Mouse (Mus musculus): ENCODE results near the gene Pxdn. TPM values are rescaled to one million over a fixed set of nuclear protein-coding genes. Genes with fewer than 3 reads are reported as not detected.

The Pxdn gene
- not detected in 2 replicates for polyA plus RNA-seq (2012)

DNA sequence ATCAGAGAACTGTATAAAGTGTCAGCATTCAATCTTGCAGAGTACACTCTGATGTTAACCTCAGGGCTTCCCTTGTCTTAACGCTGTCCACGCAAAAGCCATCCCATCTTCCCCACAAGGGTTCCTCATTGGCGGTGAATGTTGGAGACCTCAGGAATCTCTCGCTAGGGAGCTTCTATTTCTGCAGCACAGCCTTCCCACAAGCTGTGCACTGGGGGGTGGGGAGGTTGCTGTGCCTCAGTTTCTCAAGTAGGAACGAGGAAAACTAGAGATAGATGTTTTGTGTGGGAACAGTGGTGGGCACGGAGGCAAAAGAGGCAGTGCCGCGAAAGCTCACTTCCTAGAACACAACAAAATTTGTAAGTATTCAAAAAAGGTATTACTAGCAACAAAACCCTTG, at the start of gene Pxdn:
TSS of gene Pxdn (plus strand) at position 301 of the 400 bp plus-strand sequence.
- peak within 1 kb of the TSS; percentile 38 for H3K4me3 ChIP-seq (replicated peaks)

DNA sequence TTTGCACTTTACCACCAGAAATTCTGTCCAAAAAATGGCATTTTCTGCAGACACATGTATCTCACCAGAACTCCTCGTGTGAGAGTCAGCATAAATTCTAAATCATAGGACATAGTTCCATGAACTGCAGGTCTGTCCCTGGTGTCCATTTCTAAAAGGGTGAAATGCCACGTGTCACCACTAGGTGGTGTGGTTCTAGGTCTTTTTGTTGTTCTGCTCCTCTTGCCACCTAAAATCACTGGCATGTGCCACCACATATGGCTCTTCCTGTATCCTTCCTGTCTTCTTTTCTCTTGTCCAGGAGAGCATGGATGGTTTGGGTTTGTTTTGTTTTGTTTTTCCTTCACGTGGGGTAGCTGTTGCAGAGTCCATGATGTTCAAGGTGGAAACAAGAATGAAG, 42.7 kb upstream of the Pxdn start:
- Histone ChIP-seq H3K36me3 (ENCODE audit: control insufficient read depth) (no peaks in the 10 kb centered on the region), H3K4me3 (replicated peaks) (no peak overlapping the region), H3K9me3 (ENCODE audit: control insufficient read depth, low read length) (no peaks in the 10 kb centered on the region), H3K4me1 (ENCODE audit: control insufficient read depth) (no peaks in the 10 kb centered on the region), H3K27me3 (ENCODE audit: control insufficient read depth) (no peaks in the 10 kb centered on the region)
- TF ChIP-seq GATA1 (IDR thresholded peaks at IDR 0.05; ENCODE audit: low read length), result no peak
- TF ChIP-seq TAL1 (IDR thresholded peaks at IDR 0.05; ENCODE audit: low read length), result no peak

More for the DNA sequence above, at the start of gene Pxdn:
- Histone ChIP-seq H3K27me3 (ENCODE audit: control insufficient read depth) (peaks cover 15% of the 10 kb centered on the region), H3K4me1 (ENCODE audit: control insufficient read depth) (no peaks in the 10 kb centered on the region), H3K9me3 (ENCODE audit: control insufficient read depth, low read length) (no peaks in the 10 kb centered on the region), H3K36me3 (ENCODE audit: control insufficient read depth) (no peaks in the 10 kb centered on the region)
- no peak for TF ChIP-seq TAL1 (IDR thresholded peaks at IDR 0.05; ENCODE audit: low read length)
- TF ChIP-seq GATA1 (IDR thresholded peaks at IDR 0.05; ENCODE audit: low read length), result no peak

DNA sequence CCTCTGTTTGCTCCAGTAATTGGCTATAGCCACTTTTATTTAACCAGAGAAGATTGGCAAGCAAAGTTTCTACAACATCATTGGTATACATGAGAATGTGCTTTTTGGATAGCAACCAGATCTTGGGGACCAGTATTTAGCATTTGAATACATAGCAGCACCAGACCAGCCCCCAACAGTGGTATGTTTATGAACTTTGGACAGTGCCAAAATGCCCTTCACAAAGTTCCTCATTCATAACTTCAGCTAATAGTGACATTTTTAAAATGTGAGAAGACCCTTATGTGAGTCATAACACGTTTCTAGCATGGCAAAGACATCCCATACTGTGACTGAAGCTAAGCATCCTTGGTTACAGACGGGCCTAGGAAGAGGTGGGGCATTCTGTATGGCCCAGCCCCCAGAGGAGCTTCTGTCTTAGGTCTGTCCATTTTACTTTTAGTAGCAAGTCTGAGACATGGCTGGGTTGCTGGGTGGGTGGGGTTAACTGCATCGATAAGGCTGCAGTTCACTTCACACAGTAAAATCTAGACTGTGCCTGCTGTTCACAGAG, 39.8 kb upstream of the Pxdn start:
- Histone ChIP-seq H3K27me3 (ENCODE audit: control insufficient read depth) (no peaks in the 10 kb centered on the region), H3K4me1 (ENCODE audit: control insufficient read depth) (no peaks in the 10 kb centered on the region), H3K4me3 (replicated peaks) (no peak overlapping the region), H3K9me3 (ENCODE audit: control insufficient read depth, low read length) (no peaks in the 10 kb centered on the region), H3K36me3 (ENCODE audit: control insufficient read depth) (no peaks in the 10 kb centered on the region)
- TF ChIP-seq GATA1 (IDR thresholded peaks at IDR 0.05; ENCODE audit: low read length) (no peak), TAL1 (IDR thresholded peaks at IDR 0.05; ENCODE audit: low read length) (no peak)

DNA sequence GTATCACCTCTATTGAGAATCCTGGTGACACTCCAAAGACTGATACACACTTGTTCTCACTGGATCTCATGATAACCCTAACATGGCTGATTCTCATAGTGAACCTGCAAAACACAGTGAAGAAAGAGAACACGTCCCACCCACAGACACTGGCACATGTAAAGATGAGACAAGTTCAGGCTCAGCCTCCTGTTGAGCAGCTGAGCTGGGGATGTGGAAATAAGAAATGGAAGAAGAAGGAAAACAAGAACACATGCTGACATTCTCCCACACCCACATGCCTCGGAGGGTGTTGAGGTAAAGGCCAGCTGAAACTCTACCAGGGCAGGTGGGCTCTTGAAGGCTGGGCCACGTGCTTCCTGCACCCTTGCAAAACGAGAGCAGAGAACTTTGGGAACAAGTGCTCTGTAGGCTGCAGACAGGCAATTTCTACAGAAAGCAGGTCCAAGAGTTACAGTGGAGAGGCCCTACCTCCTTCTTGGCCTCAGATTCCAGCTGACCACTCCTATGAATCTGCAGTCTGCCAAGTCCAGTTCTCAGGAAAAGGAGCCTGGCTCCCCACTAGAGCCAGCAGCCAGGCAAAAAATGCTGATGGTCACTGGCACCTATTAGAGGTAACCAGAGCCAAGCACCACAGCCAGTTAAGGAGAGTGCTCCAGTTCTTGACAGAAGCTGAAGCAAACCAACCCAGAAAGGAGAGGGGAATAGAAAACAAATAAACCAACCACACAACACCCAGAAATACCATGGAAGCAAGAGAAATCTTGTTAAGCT, 33.1 kb upstream of the Pxdn start:
- no peak for TF ChIP-seq TAL1 (IDR thresholded peaks at IDR 0.05; ENCODE audit: low read length)
- no peak for TF ChIP-seq GATA1 (IDR thresholded peaks at IDR 0.05; ENCODE audit: low read length)
- Histone ChIP-seq H3K9me3 (ENCODE audit: control insufficient read depth, low read length) (no peaks in the 10 kb centered on the region), H3K36me3 (ENCODE audit: control insufficient read depth) (no peaks in the 10 kb centered on the region)

DNA sequence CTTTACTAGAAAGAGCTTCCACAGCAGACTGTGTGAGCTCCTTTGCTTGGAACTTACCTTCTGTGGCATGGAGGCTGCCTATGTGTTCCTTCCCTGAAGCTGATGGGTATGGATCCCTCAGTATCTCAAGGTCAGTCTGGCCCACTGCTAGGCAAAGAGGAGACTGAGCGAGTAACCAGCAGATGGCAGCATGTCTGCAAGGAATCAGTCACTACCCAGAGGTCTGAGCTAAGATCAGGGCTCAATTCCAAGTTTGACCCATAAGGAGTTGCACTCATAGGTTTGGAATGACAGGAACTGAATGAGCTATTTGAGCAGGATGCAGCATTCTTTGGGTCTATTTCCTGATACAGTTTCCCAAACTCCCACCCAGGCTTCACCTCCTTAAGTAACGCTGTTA, 30.4 kb upstream of the Pxdn start:
- H3K27me3 ChIP-seq (ENCODE audit: control insufficient read depth), result no peaks in the 10 kb centered on the region
- no peaks in the 10 kb centered on the region for H3K36me3 ChIP-seq (ENCODE audit: control insufficient read depth)
- H3K9me3 ChIP-seq (ENCODE audit: control insufficient read depth, low read length), result no peaks in the 10 kb centered on the region
- no peaks in the 10 kb centered on the region for H3K4me1 ChIP-seq (ENCODE audit: control insufficient read depth)
- H3K4me3 ChIP-seq (replicated peaks), result no peak overlapping the region
- TF ChIP-seq TAL1 (IDR thresholded peaks at IDR 0.05; ENCODE audit: low read length) (no peak), GATA1 (IDR thresholded peaks at IDR 0.05; ENCODE audit: low read length) (no peak)

More for the DNA sequence above, 33.1 kb upstream of the Pxdn start:
- no peaks in the 10 kb centered on the region for H3K4me1 ChIP-seq (ENCODE audit: control insufficient read depth)
- H3K27me3 ChIP-seq (ENCODE audit: control insufficient read depth), result no peaks in the 10 kb centered on the region
- H3K4me3 ChIP-seq (replicated peaks), result no peak overlapping the region

DNA sequence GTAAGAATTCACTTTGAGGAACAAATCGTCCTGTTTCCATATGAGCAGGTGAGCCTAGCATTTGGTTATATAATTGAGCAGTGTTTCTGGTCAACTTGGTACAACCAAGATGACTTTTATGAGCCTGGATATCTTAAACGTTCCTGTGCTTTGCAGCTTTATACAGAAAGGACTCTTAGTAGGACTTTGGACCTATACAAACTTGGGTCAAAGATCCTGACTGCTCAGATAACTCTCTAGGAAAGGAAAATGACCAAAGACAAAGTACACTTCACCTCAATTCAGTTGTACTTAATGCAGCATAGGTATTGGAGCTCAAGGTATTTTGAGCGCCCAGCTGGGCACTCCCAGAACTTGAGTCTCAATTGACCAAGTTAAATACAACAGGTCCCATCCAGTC, 21.3 kb upstream of the Pxdn start:
- H3K4me1 ChIP-seq (ENCODE audit: control insufficient read depth), result no peaks in the 10 kb centered on the region
- no peak for TF ChIP-seq TAL1 (IDR thresholded peaks at IDR 0.05; ENCODE audit: low read length)
- no peak for TF ChIP-seq GATA1 (IDR thresholded peaks at IDR 0.05; ENCODE audit: low read length)
- no peaks in the 10 kb centered on the region for H3K27me3 ChIP-seq (ENCODE audit: control insufficient read depth)
- H3K9me3 ChIP-seq (ENCODE audit: control insufficient read depth, low read length), result peaks cover 10% of the 10 kb centered on the region
- H3K36me3 ChIP-seq (ENCODE audit: control insufficient read depth), result no peaks in the 10 kb centered on the region
- H3K4me3 ChIP-seq (replicated peaks), result no peak overlapping the region

DNA sequence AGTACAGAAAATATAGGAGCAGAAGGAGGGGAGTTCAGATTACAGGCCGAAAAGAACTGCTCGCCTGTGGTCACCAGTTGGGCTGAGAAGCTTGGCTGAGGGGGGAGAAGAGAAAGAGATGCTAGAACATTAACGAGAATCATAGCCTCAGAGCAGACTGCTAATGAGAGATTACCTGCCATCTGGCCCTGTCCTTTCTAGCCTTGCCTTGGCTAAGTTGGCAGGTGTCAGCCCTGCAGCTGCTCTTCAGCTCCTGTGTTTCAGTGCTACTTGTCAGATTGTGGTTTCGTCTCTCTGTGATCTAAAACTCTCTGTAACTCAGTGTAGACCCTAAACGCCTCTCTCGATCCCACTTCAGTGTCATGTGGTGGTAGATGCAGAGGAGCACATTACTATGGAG, 20.6 kb upstream of the Pxdn start:
- H3K36me3 ChIP-seq (ENCODE audit: control insufficient read depth), result no peaks in the 10 kb centered on the region
- H3K4me1 ChIP-seq (ENCODE audit: control insufficient read depth), result no peaks in the 10 kb centered on the region
- peaks cover 10% of the 10 kb centered on the region for H3K9me3 ChIP-seq (ENCODE audit: control insufficient read depth, low read length)
- TF ChIP-seq TAL1 (IDR thresholded peaks at IDR 0.05; ENCODE audit: low read length) (no peak), GATA1 (IDR thresholded peaks at IDR 0.05; ENCODE audit: low read length) (no peak)
- H3K27me3 ChIP-seq (ENCODE audit: control insufficient read depth), result no peaks in the 10 kb centered on the region
- H3K4me3 ChIP-seq (replicated peaks), result no peak overlapping the region

DNA sequence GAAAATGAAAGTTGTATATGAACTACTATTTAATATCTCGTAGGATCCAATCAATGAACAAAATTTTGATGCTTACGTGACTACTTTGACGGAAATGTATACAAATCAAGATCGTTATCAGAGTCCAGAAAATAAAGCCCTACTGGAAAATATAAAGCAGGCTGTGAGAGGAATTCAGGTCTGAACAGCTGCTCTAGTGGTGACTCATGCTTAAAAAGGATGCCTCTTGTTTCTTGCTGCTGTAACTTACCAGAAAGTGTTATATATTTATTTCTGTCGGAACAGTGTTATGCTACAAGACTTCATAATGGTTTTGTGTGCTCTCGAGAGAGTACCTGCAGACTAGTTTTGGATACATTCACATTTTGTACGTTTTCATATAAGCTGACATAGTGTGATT, 17.1 kb upstream of the Pxdn start:
- TF ChIP-seq GATA1 (IDR thresholded peaks at IDR 0.05; ENCODE audit: low read length) (no peak), TAL1 (IDR thresholded peaks at IDR 0.05; ENCODE audit: low read length) (no peak)
- H3K9me3 ChIP-seq (ENCODE audit: control insufficient read depth, low read length), result peaks cover 10% of the 10 kb centered on the region
- H3K36me3 ChIP-seq (ENCODE audit: control insufficient read depth), result no peaks in the 10 kb centered on the region
- no peak overlapping the region for H3K4me3 ChIP-seq (replicated peaks)
- H3K4me1 ChIP-seq (ENCODE audit: control insufficient read depth), result no peaks in the 10 kb centered on the region
- no peaks in the 10 kb centered on the region for H3K27me3 ChIP-seq (ENCODE audit: control insufficient read depth)

DNA sequence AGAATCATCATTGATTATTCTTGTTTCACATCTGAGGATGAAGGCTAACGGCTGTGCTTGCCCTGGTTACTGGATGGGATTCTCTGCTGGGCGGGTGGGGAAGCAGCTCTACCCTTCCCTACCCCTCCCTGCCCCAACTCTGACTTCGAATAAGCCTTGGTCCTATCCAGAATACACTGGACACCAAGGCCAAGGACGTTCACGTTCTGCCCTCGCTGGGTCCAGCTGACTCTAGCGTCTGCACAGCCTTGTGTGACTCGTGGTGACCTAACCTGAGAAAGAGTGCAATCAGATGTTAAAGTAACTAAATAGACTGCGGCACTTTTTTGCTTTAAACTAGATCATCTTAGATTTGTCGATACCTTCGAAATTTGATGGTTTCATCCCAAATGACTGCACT, 15.9 kb upstream of the Pxdn start:
- Histone ChIP-seq H3K36me3 (ENCODE audit: control insufficient read depth) (no peaks in the 10 kb centered on the region), H3K27me3 (ENCODE audit: control insufficient read depth) (no peaks in the 10 kb centered on the region), H3K9me3 (ENCODE audit: control insufficient read depth, low read length) (peaks cover 10% of the 10 kb centered on the region), H3K4me3 (replicated peaks) (no peak overlapping the region), H3K4me1 (ENCODE audit: control insufficient read depth) (no peaks in the 10 kb centered on the region)
- TF ChIP-seq GATA1 (IDR thresholded peaks at IDR 0.05; ENCODE audit: low read length) (no peak), TAL1 (IDR thresholded peaks at IDR 0.05; ENCODE audit: low read length) (no peak)

Measured in erythroblast, embryonic 14.5 days (primary cell).